Mouse (Mus musculus) ES-Bruce4 (cell line): ENCODE results near the gene Il21.

Experiments used
- CTCF ChIP-seq: IDR thresholded peaks from one replicate; pipeline ENCODE4 v1.8.1; 2011; ENCODE audit warnings: low read depth, low read length
- EP300 ChIP-seq: IDR thresholded peaks from 2 replicates; pipeline ENCODE4 v1.6.1; 2011; ENCODE audit warnings: low read depth, low read length; ENCODE audit not compliant: insufficient read depth
- POLR2A ChIP-seq: IDR thresholded peaks from one replicate; pipeline ENCODE4 v1.8.1; 2011; ENCODE audit warnings: low read length; ENCODE audit not compliant: insufficient read depth

GRCm38 (mm10) chr3:37182415-37183269, 49.8 kb downstream of the Il21 start:
- TF ChIP-seq CTCF, result no peak
- TF ChIP-seq POLR2A, result no peak
- TF ChIP-seq EP300, result no peak
